Mouse (Mus musculus) E14TG2a.4 (cell line): ENCODE measurements at regions not wholly inside any gene's neighbourhood (a gene's known extent, or its start where the extent isn't known, plus 50 kb on each side); places are given as distances from the start of the nearest gene placed in this dataset.

Source experiments
- CTCF ChIP-seq: conservative IDR thresholded peaks from 2 replicates; pipeline ENCODE4 v1.5.1; 2014; ENCODE audit warnings: low read length
- POU5F1 ChIP-seq: IDR thresholded peaks from 2 replicates; pipeline ENCODE4 v1.6.1; 2014; ENCODE audit warnings: low read length, borderline replicate concordance

- no peak for TF ChIP-seq CTCF
- TF ChIP-seq POU5F1, result no peak
Measured at GRCm38 (mm10) chr2:123799226-123799786, 290.5 kb upstream of the Sema6d start.
